Comparison of ENCODE assay signal across 32 mouse cellular contexts in the genomic region with DNA sequence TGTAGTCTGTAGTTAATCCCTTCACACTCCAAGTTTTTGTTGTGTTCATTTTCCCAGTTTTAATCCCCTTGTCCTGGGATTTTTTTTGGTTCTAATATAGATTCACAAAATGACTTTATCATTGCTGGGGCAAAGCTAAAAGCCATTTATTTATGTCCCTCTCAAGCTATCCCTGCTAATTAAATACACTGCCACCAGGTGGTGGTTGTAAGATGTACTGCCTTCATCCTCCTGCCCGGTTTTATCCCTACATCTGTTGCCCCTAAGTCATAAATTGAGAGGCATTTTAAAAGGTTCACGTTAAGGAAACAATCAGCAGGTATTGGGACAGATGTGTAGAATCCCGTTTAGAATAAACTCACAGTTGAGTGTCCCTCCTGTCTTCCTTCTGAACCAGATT. TPM values are rescaled to one million over a fixed set of nuclear protein-coding genes. Genes with fewer than 3 reads are reported as not detected.
DNase-seq lines count a peak whose midpoint lies in the region; ATAC-seq and TF ChIP-seq lines count a peak whose summit lies in the region.
"Had no signal": no experiment of that assay in that cellular context is flagged by ENCODE, and none has a peak within 500 bp of the region (broad histone marks: within the 10 kb centered on the region; RNA-seq: fewer than 3 reads in every experiment).

No protein-coding gene starts in this region.

- no peaks in the 10 kb centered on the region for H3K4me1 ChIP-seq in hindbrain, postnatal 0 days (ENCODE audit: insufficient read depth, low read length)
- H3K4me1 ChIP-seq in hindbrain, embryonic 12.5 days = no peaks in the 10 kb centered on the region
- H3K4me1 ChIP-seq: embryonic facial prominence, embryonic 10.5 days; embryonic facial prominence, embryonic 13.5 days; forebrain, embryonic 12.5 days; heart, embryonic 12.5 days; heart, embryonic 15.5 days had no signal

- H3K27me3 ChIP-seq in hindbrain, postnatal 0 days (ENCODE audit: insufficient read depth, low read length) = no peaks in the 10 kb centered on the region
- no peaks in the 10 kb centered on the region for H3K27me3 ChIP-seq in hindbrain, embryonic 12.5 days
- H3K27me3 ChIP-seq: embryonic facial prominence, embryonic 13.5 days; forebrain, embryonic 12.5 days; heart, embryonic 15.5 days; Patski had no signal

- ATAC-seq in hindbrain, postnatal 0 days = no peak
- no peak for ATAC-seq in hindbrain, embryonic 12.5 days (ENCODE audit: low FRiP score)
- ATAC-seq: forebrain, embryonic 16.5 days; Patski had no signal

- H3K27ac ChIP-seq in hindbrain, postnatal 0 days = no peak overlapping the region
- no peak overlapping the region for H3K27ac ChIP-seq in hindbrain, embryonic 12.5 days
- no peak overlapping the region for H3K27ac ChIP-seq in layer of hippocampus, adult 2 months
- H3K27ac ChIP-seq: embryonic facial prominence, embryonic 10.5 days; embryonic facial prominence, embryonic 13.5 days; forebrain, embryonic 12.5 days; gastrocnemius, adult 2 months; heart, embryonic 15.5 days; hindbrain, embryonic 10.5 days; hindbrain, embryonic 14.5 days had no signal

- no peak overlapping the region for H3K9ac ChIP-seq in hindbrain, postnatal 0 days (replicated peaks; ENCODE audit: low read length)
- no peak overlapping the region for H3K9ac ChIP-seq in hindbrain, embryonic 12.5 days
- H3K9ac ChIP-seq: embryonic facial prominence, embryonic 13.5 days; forebrain, embryonic 12.5 days; heart, embryonic 12.5 days; heart, embryonic 15.5 days; hindbrain, embryonic 14.5 days had no signal

- no peaks in the 10 kb centered on the region for H3K36me3 ChIP-seq in hindbrain, postnatal 0 days (ENCODE audit: insufficient read depth, low read length)
- no peaks in the 10 kb centered on the region for H3K36me3 ChIP-seq in hindbrain, embryonic 12.5 days
- H3K36me3 ChIP-seq: embryonic facial prominence, embryonic 10.5 days; embryonic facial prominence, embryonic 13.5 days; forebrain, embryonic 12.5 days; G1E; heart, embryonic 12.5 days; heart, embryonic 15.5 days; hindbrain, embryonic 10.5 days had no signal

- WGBS in hindbrain, postnatal 0 days = 45% methylated on average over 3 of the region's 3 CpGs
- WGBS in hindbrain, embryonic 12.5 days = 48% methylated on average over 3 of the region's 3 CpGs

- no peak overlapping the region for H3K4me2 ChIP-seq in hindbrain, postnatal 0 days (ENCODE audit: low read depth, low read length)
- H3K4me2 ChIP-seq in hindbrain, embryonic 12.5 days (replicated peaks) = no peak overlapping the region
- H3K4me2 ChIP-seq: embryonic facial prominence, embryonic 13.5 days; forebrain, embryonic 12.5 days; heart, embryonic 12.5 days; heart, embryonic 15.5 days; hindbrain, embryonic 14.5 days had no signal

- TF ChIP-seq CTCF in hindbrain, postnatal 0 days (IDR thresholded peaks at IDR 0.05; ENCODE audit: low read depth) = peak; percentile 44
- TF ChIP-seq CTCF in layer of hippocampus, adult 2 months (conservative IDR thresholded peaks at IDR 0.05) = peak; percentile 62

- DNase-seq in cerebellum, postnatal 10 days = peak; percentile 26 to 52
- no peak for DNase-seq in cerebellum, adult 11 months
- no peak for DNase-seq in hindbrain, postnatal 0 days (ENCODE audit: low spot score)
- DNase-seq in layer of hippocampus, adult 2 months (ENCODE audit: low spot score in 2 of 2) = no peak
- no peak for DNase-seq in layer of hippocampus, adult 9-11 months
- DNase-seq in retina, embryonic 14.5 days (ENCODE audit: low spot score) = peak; percentile 30
- no peak for DNase-seq in retina, postnatal 1 day
- DNase-seq: adrenal gland, postnatal 10 days; adrenal gland, postnatal 36 days; cerebellum, adult 11-12 months; cerebellum, adult 9-10 months; cerebellum, postnatal 36 days; embryo, embryonic 11 days; gastrocnemius, adult 2 months; gastrocnemius, postnatal 14 days; heart, adult 18-20 months; heart, postnatal 10 days; heart, postnatal 36 days had no signal

- H3K9me3 ChIP-seq in hindbrain, postnatal 0 days (ENCODE audit: low read length) = no peaks in the 10 kb centered on the region
- H3K9me3 ChIP-seq in hindbrain, embryonic 12.5 days (replicated peaks) = no peaks in the 10 kb centered on the region
- H3K9me3 ChIP-seq: embryonic facial prominence, embryonic 10.5 days; embryonic facial prominence, embryonic 13.5 days; forebrain, embryonic 12.5 days; heart, embryonic 12.5 days; heart, embryonic 15.5 days; hindbrain, embryonic 10.5 days had no signal

- H3K4me3 ChIP-seq in hindbrain, postnatal 0 days (ENCODE audit: low read length) = no peak overlapping the region
- H3K4me3 ChIP-seq in hindbrain, embryonic 12.5 days = no peak overlapping the region
- H3K4me3 ChIP-seq in layer of hippocampus, adult 2 months = no peak overlapping the region
- H3K4me3 ChIP-seq: embryonic facial prominence, embryonic 10.5 days; embryonic facial prominence, embryonic 13.5 days; erythroblast, embryonic 14.5 days; forebrain, embryonic 12.5 days; gastrocnemius, adult 2 months; heart, embryonic 12.5 days; heart, embryonic 15.5 days; hindbrain, embryonic 10.5 days had no signal

RNA-seq across cellular contexts. Expression of gene Hs3st4, which starts 14.6 kb away (rescaled TPM):
- 20.7 and 20.9 TPM in 2 replicates for total RNA-seq in hindbrain, postnatal 0 days (2014; rRNA removed)
- polyA plus RNA-seq in hindbrain, postnatal 0 days (2015; fragmentation: Nextera tagmentation; extraction: Ambion mirVana) = 15.1 and 16.0 TPM in 2 replicates
- polyA plus RNA-seq in hindbrain, embryonic 12.5 days (2016; fragmentation: Nextera tagmentation; extraction: Ambion mirVana) = 1.8 and 2.5 TPM in 2 replicates
- total RNA-seq in layer of hippocampus, adult 2 months (2021) = 100 to 1,000 TPM in 1 of 2 experiments, 10 to 100 TPM in 1; 92.2 to 107 TPM
- total RNA-seq: adrenal gland, adult 18-20 months; adrenal gland, postnatal 36 days; G1E; gastrocnemius, adult 2 months; gastrocnemius, postnatal 14 days; heart, postnatal 36 days had no signal
- polyA plus RNA-seq: erythroblast, embryonic 14.5 days; G1E; intestine, embryonic 14.5 days had no signal

Comparison
In these comparisons a context has a peak if more than half of its experiments do, and no peak if none do; other contexts are left out.
1. DNase-seq: peak in cerebellum, postnatal 10 days (2 of 2) and retina, embryonic 14.5 days (single experiment); none in cerebellum, adult 11 months (single experiment), hindbrain, postnatal 0 days (single experiment), layer of hippocampus, adult 2 months (0 of 2), layer of hippocampus, adult 9-11 months (single experiment) and retina, postnatal 1 day (single experiment).